19 mouse cellular contexts compared by ENCODE assay signal in the genomic region with DNA sequence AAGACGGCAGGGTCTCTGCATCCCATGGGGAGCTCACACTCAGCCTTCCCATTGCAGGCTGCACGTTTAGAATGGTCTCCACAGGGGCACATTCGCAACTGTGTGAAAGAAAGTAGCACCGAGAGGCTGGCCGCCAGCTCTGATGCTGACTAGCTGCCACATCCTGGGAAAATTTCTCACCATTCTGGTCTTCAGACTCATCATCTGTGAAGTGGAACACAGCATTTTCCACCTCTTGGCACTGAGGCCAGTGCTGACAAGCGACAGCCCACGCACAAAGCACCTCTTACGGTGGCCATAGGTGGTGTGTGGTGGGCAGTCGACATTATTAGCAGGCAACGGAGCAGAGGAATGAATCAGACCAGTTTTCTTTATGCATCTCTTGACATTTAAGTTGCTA.
DNase-seq lines count a peak whose midpoint lies in the region; ATAC-seq lines count a peak whose summit lies in the region.
"Had no signal": no experiment of that assay in that cellular context is flagged by ENCODE, and none has a peak within 500 bp of the region (broad histone marks: within the 10 kb centered on the region; RNA-seq: fewer than 3 reads in every experiment).

No protein-coding gene starts in this region.

- WGBS in hindbrain, embryonic 13.5 days, result 36% methylated on average over 10 of the region's 10 CpGs
- WGBS in hindbrain, embryonic 14.5 days, result 35% methylated on average over 10 of the region's 10 CpGs

- H3K4me3 ChIP-seq in hindbrain, embryonic 13.5 days, result no peak overlapping the region
- H3K4me3 ChIP-seq in hindbrain, embryonic 14.5 days (replicated peaks; ENCODE audit: low read length), result no peak overlapping the region
- H3K4me3 ChIP-seq: limb, embryonic 10.5 days; neural tube, embryonic 13.5 days had no signal

- no peaks in the 10 kb centered on the region for H3K9me3 ChIP-seq in hindbrain, embryonic 13.5 days
- H3K9me3 ChIP-seq in hindbrain, embryonic 14.5 days (ENCODE audit: control insufficient read depth, low read length), result no peaks in the 10 kb centered on the region; the same call in 1 of the 2 replicates
- H3K9me3 ChIP-seq: limb, embryonic 10.5 days; neural tube, embryonic 13.5 days had no signal

- H3K4me1 ChIP-seq in hindbrain, embryonic 13.5 days (replicated peaks), result peaks cover 17% of the 10 kb centered on the region
- no peaks in the 10 kb centered on the region; the same call in none of the 2 replicates for H3K4me1 ChIP-seq in hindbrain, embryonic 14.5 days (replicated peaks; ENCODE audit: control insufficient read depth, insufficient read depth, low read length)

- no peak for DNase-seq in hindbrain, embryonic 14.5 days (ENCODE audit: low spot score)
- peak; percentile 51 for DNase-seq in right cerebral cortex, adult 18-20 months
- DNase-seq in right cerebral cortex, postnatal 4 days, result no peak
- DNase-seq in left cerebral cortex, postnatal 25 days (ENCODE audit: low spot score in 2 of 2), result peak; percentile 26 to 85
- peak; percentile 27 to 32 for DNase-seq in right cerebral cortex, postnatal 36 days (ENCODE audit: low spot score in 2 of 2)
- DNase-seq in layer of hippocampus, postnatal 25 days (ENCODE audit: extremely low spot score in 1 of 2, low spot score in 1 of 2), result no peak
- DNase-seq: adrenal gland, adult 8-10 months; cerebellum, adult 11 months; heart, postnatal 10 days; kidney, adult 11 months; liver, postnatal 0 days; lung, postnatal 10 days; thymus, adult 18-20 months; thymus, postnatal 4 days had no signal

- H3K27ac ChIP-seq in hindbrain, embryonic 13.5 days, result no peak overlapping the region
- H3K27ac ChIP-seq in hindbrain, embryonic 14.5 days, result no peak overlapping the region
- H3K27ac ChIP-seq: limb, embryonic 10.5 days; neural tube, embryonic 13.5 days had no signal

- ATAC-seq in hindbrain, embryonic 13.5 days (ENCODE audit: low FRiP score), result no peak
- ATAC-seq in hindbrain, embryonic 14.5 days (ENCODE audit: low FRiP score), result no peak
- ATAC-seq in activated CD4-positive, CD25-positive, alpha-beta regulatory T cell, adult 4 months, result no peak
- ATAC-seq: liver, postnatal 0 days had no signal

- no peaks in the 10 kb centered on the region for H3K36me3 ChIP-seq in hindbrain, embryonic 13.5 days
- no peaks in the 10 kb centered on the region for H3K36me3 ChIP-seq in hindbrain, embryonic 14.5 days (replicated peaks; ENCODE audit: control insufficient read depth, insufficient read depth)
- H3K36me3 ChIP-seq: limb, embryonic 10.5 days; neural tube, embryonic 13.5 days had no signal

- H3K27me3 ChIP-seq in hindbrain, embryonic 13.5 days, result 0 out of 2 replicates have a peak, but pooled peaks cover 6% of the 10 kb centered on the region
- no peaks in the 10 kb centered on the region for H3K27me3 ChIP-seq in hindbrain, embryonic 14.5 days (ENCODE audit: control insufficient read depth, insufficient read depth, low read length)

- intact Hi-C loops in left cerebral cortex, postnatal 25 days (cut with DNase I), result no loop called here

- 0 out of 2 replicates have a peak overlapping the region, but pooled peaks have one; percentile 5 for H3K9ac ChIP-seq in hindbrain, embryonic 13.5 days
- no peak overlapping the region for H3K9ac ChIP-seq in hindbrain, embryonic 14.5 days
- H3K9ac ChIP-seq: liver, postnatal 0 days; neural tube, embryonic 13.5 days had no signal

- H3K4me2 ChIP-seq in hindbrain, embryonic 13.5 days, result no peak overlapping the region
- no peak overlapping the region for H3K4me2 ChIP-seq in hindbrain, embryonic 14.5 days (replicated peaks)
- H3K4me2 ChIP-seq: heart, embryonic 11.5 days; neural tube, embryonic 13.5 days had no signal

Comparison
In these comparisons a context has a peak if more than half of its experiments do, and no peak if none do; other contexts are left out.
1. DNase-seq: peak in right cerebral cortex, adult 18-20 months (single experiment), left cerebral cortex, postnatal 25 days (2 of 2) and right cerebral cortex, postnatal 36 days (2 of 2); none in hindbrain, embryonic 14.5 days (single experiment), right cerebral cortex, postnatal 4 days (single experiment) and layer of hippocampus, postnatal 25 days (0 of 2).